Comparison of ENCODE assay signal across 16 mouse cellular contexts in the genomic region with DNA sequence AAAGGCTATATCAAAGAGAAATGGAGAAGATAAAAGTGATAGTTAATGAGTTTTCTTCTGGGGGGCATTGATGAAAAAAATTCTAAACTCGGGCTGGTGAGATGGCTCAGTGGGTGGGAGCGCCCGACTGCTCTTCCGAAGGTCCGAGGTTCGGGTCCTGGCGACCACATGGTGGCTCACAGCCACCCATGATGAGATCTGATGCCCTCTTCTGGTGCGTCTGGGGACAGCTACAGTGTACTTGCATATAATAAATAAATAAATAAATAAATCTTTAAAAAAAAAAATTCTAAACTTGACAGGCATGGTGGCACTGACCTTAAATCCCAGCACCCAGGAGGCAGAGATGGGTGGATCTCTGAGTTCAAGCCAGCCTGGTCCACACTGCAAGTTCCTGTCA.
"Had no signal": no experiment of that assay in that cellular context is flagged by ENCODE, and none has a peak within 500 bp of the region (broad histone marks: within the 10 kb centered on the region; RNA-seq: fewer than 3 reads in every experiment).

No protein-coding gene starts in this region.

- DNase-seq: kidney, adult 2 months; kidney, postnatal 14 days; liver; liver, embryonic 13.5 days; liver, postnatal 0 days; lung, postnatal 14 days; thymus, postnatal 14 days had no signal

- H3K4me3 ChIP-seq: kidney, embryonic 15.5 days; left cerebral cortex, adult 2 months; limb, embryonic 12.5 days; liver, embryonic 13.5 days; lung, embryonic 15.5 days; megakaryocyte, embryonic 14.5 days; midbrain, embryonic 15.5 days; neural tube, embryonic 12.5 days had no signal

- H3K27ac ChIP-seq: kidney, embryonic 15.5 days; left cerebral cortex, adult 2 months; limb, embryonic 12.5 days; liver, embryonic 13.5 days; lung, embryonic 15.5 days; macrophage; midbrain, embryonic 15.5 days; neural tube, embryonic 12.5 days; stomach, postnatal 0 days had no signal

- ATAC-seq: liver, postnatal 0 days; midbrain, embryonic 15.5 days had no signal
